Mouse (Mus musculus) hindbrain, embryonic 16.5 days (tissue): ENCODE measurements at regions not wholly inside any gene's neighbourhood (a gene's known extent, or its start where the extent isn't known, plus 50 kb on each side); places are given as distances from the start of the nearest gene placed in this dataset.

Experiments used
- ATAC-seq: fragments of 200-750 bp; cut with Nextera tagmentation; 2 replicates; pipeline ENCODE4 v1.8.0; 2017; ENCODE audit warnings: moderate TSS enrichment, moderate library complexity
- H3K27ac ChIP-seq: fragments of 300-500 bp; sonication (generic); 2 replicates; pipeline ENCODE4 v1.5.1; 2014; ENCODE audit warnings: low read depth, mild to moderate bottlenecking, control low read depth, low read length, moderate library complexity
- H3K27me3 ChIP-seq: fragments of 300-500 bp; sonication (generic); replicated peaks from 2 replicates; pipeline ENCODE4 v1.6.1; 2014; ENCODE audit warnings: low read length; ENCODE audit not compliant: control insufficient read depth, insufficient read depth
- H3K36me3 ChIP-seq: fragments of 300-500 bp; sonication (generic); 2 replicates; pipeline ENCODE4 v1.6.1; 2014; ENCODE audit warnings: mild to moderate bottlenecking, low read length, moderate library complexity, mixed read lengths; ENCODE audit not compliant: control insufficient read depth, insufficient read depth
- H3K4me1 ChIP-seq: fragments of 300-500 bp; sonication (generic); 2 replicates; pipeline ENCODE4 v1.6.1; 2014; ENCODE audit warnings: low read depth, low read length; ENCODE audit not compliant: control insufficient read depth, insufficient read depth
- H3K4me2 ChIP-seq: fragments of 300-500 bp; sonication (generic); 2 replicates; pipeline ENCODE4 v1.6.1; 2014; ENCODE audit warnings: mild to moderate bottlenecking, low read length, control low read depth, moderate library complexity
- H3K4me3 ChIP-seq: fragments of 300-500 bp; sonication (generic); 2 replicates; pipeline ENCODE4 v1.5.1; 2014; ENCODE audit warnings: mild to moderate bottlenecking, low read length, control low read depth, moderate library complexity
- H3K9ac ChIP-seq: fragments of 300-500 bp; sonication (generic); 2 replicates; pipeline ENCODE4 v1.6.1; 2014; ENCODE audit warnings: low read depth, mild to moderate bottlenecking, control low read depth, low read length, moderate library complexity
- H3K9me3 ChIP-seq: fragments of 300-500 bp; sonication (generic); 2 replicates; pipeline ENCODE4 v1.6.1; 2014; ENCODE audit warnings: mild to moderate bottlenecking, low read length, moderate library complexity; ENCODE audit not compliant: control insufficient read depth
- WGBS: fragments of 180-500 bp; shearing (Covaris S2); extraction: QIAGEN DNeasy Blood & Tissue Kit; methylation state at CpG from one replicate; pipeline ENCODE4 v1.1.7; 2014; 5-methylcytosine and 5-hydroxymethylcytosine counted together

- H3K9me3 ChIP-seq: no peaks in the 10 kb centered on the region
- H3K36me3 ChIP-seq: no peaks in the 10 kb centered on the region
- peak; percentile 87 for ATAC-seq
Measured at GRCm38 (mm10) chr9:66646226-66646625, 53.3 kb upstream of the Usp3 start.

GRCm38 (mm10) chr9:66651306-66651705 lies 58.4 kb upstream of the Usp3 start:
- 20% methylated on average over 6 of the region's 6 CpGs for WGBS
- H3K9me3 ChIP-seq: no peaks in the 10 kb centered on the region
- no peaks in the 10 kb centered on the region for H3K36me3 ChIP-seq
- no peak overlapping the region for H3K4me3 ChIP-seq
- no peak for ATAC-seq
- H3K9ac ChIP-seq: no peak overlapping the region
- H3K4me2 ChIP-seq: peak overlapping the region; percentile 25
- H3K27ac ChIP-seq: no peak overlapping the region; the same call in 1 of the 2 replicates
- no peaks in the 10 kb centered on the region for H3K27me3 ChIP-seq
- 0 out of 2 replicates have a peak, but pooled peaks cover 3% of the 10 kb centered on the region for H3K4me1 ChIP-seq

More at GRCm38 (mm10) chr9:66646226-66646625, 53.3 kb upstream of the Usp3 start:
- Histone ChIP-seq H3K27ac (no peak overlapping the region), H3K9ac (no peak overlapping the region), H3K4me3 (no peak overlapping the region), H3K27me3 (no peaks in the 10 kb centered on the region), H3K4me2 (no peak overlapping the region), H3K4me1 (0 out of 2 replicates have a peak, but pooled peaks cover 2% of the 10 kb centered on the region)
- 25% methylated on average over 7 of the region's 7 CpGs for WGBS

- H3K4me2 ChIP-seq: no peak overlapping the region
- no peaks in the 10 kb centered on the region for H3K9me3 ChIP-seq
- no peaks in the 10 kb centered on the region for H3K27me3 ChIP-seq
- H3K4me3 ChIP-seq: no peak overlapping the region
- no peak for ATAC-seq
- no peak overlapping the region for H3K9ac ChIP-seq
- no peak overlapping the region for H3K27ac ChIP-seq
- H3K4me1 ChIP-seq: no peaks in the 10 kb centered on the region
- no peaks in the 10 kb centered on the region for H3K36me3 ChIP-seq
- WGBS: 74% methylated on average over 7 of the region's 7 CpGs
Measured at GRCm38 (mm10) chr9:66657116-66657758, 56.2 kb upstream of the Car12 start.

- Histone ChIP-seq H3K27ac (no peak overlapping the region), H3K27me3 (no peaks in the 10 kb centered on the region), H3K9me3 (no peaks in the 10 kb centered on the region), H3K9ac (no peak overlapping the region), H3K4me1 (no peaks in the 10 kb centered on the region), H3K36me3 (no peaks in the 10 kb centered on the region), H3K4me2 (no peak overlapping the region), H3K4me3 (no peak overlapping the region)
- no peak for ATAC-seq
Measured at GRCm38 (mm10) chr9:66658707-66659242, 54.7 kb upstream of the Car12 start.

GRCm38 (mm10) chr9:66659781-66660445 lies 53.6 kb upstream of the Car12 start:
- Histone ChIP-seq H3K4me3 (no peak overlapping the region), H3K36me3 (no peaks in the 10 kb centered on the region), H3K4me2 (no peak overlapping the region), H3K27me3 (no peaks in the 10 kb centered on the region), H3K27ac (no peak overlapping the region), H3K9me3 (no peaks in the 10 kb centered on the region), H3K9ac (no peak overlapping the region), H3K4me1 (no peaks in the 10 kb centered on the region)
- 88% methylated on average over 11 of the region's 11 CpGs for WGBS
- no peak for ATAC-seq

GRCm38 (mm10) chr9:66661596-66661995 lies 51.9 kb upstream of the Car12 start:
- no peak overlapping the region for H3K4me2 ChIP-seq
- H3K9me3 ChIP-seq: no peaks in the 10 kb centered on the region
- no peak overlapping the region for H3K4me3 ChIP-seq
- no peak overlapping the region for H3K9ac ChIP-seq
- H3K27me3 ChIP-seq: no peaks in the 10 kb centered on the region
- H3K4me1 ChIP-seq: no peaks in the 10 kb centered on the region
- ATAC-seq: no peak
- no peaks in the 10 kb centered on the region for H3K36me3 ChIP-seq
- 56% methylated on average over 7 of the region's 7 CpGs for WGBS
- H3K27ac ChIP-seq: no peak overlapping the region

- H3K27ac ChIP-seq: no peak overlapping the region
- H3K9ac ChIP-seq: no peak overlapping the region
- H3K36me3 ChIP-seq: no peaks in the 10 kb centered on the region
- no peak for ATAC-seq
- no peak overlapping the region for H3K4me3 ChIP-seq
- whole genome bisulfite sequencing: 78% methylated on average over 4 of the region's 4 CpGs
- H3K4me2 ChIP-seq: no peak overlapping the region
- no peaks in the 10 kb centered on the region for H3K27me3 ChIP-seq
- no peaks in the 10 kb centered on the region for H3K4me1 ChIP-seq
- H3K9me3 ChIP-seq: no peaks in the 10 kb centered on the region
Measured at GRCm38 (mm10) chr9:66662443-66662842, 51.0 kb upstream of the Car12 start.
